Mouse (Mus musculus) stomach, embryonic 16.5 days (tissue): ENCODE data around the gene Ak5. TPM values are rescaled to one million over a fixed set of nuclear protein-coding genes. Genes with fewer than 3 reads are reported as not detected.

ENCODE experiments used
- ATAC-seq: fragments of 200-750 bp; cut with Nextera tagmentation; 2 replicates; pipeline ENCODE4 v1.8.0; 2017; ENCODE audit warnings: moderate number of reproducible peaks, moderate TSS enrichment; ENCODE audit not compliant: insufficient read depth, low FRiP score
- H3K27ac ChIP-seq: fragments of 300-500 bp; sonication (generic); 2 replicates; pipeline ENCODE4 v1.5.1; 2014; ENCODE audit warnings: low read length
- H3K27me3 ChIP-seq: fragments of 300-500 bp; sonication (generic); 2 replicates; pipeline ENCODE4 v1.6.1; 2014; ENCODE audit warnings: low read length, control low read depth, mixed read lengths; ENCODE audit not compliant: control insufficient read depth, insufficient read depth
- H3K36me3 ChIP-seq: fragments of 300-500 bp; sonication (generic); 2 replicates; pipeline ENCODE4 v1.6.1; 2014; ENCODE audit warnings: low read length; ENCODE audit not compliant: control insufficient read depth, insufficient read depth
- H3K4me1 ChIP-seq: fragments of 300-500 bp; sonication (generic); 2 replicates; pipeline ENCODE4 v1.6.1; 2014; ENCODE audit warnings: low read length, control low read depth, mixed read lengths; ENCODE audit not compliant: control insufficient read depth, insufficient read depth
- H3K4me2 ChIP-seq: fragments of 300-500 bp; sonication (generic); 2 replicates; pipeline ENCODE4 v1.6.1; 2014; ENCODE audit warnings: low read depth, low read length, mixed read lengths
- H3K4me3 ChIP-seq: fragments of 300-500 bp; sonication (generic); replicated peaks from 2 replicates; pipeline ENCODE4 v1.5.1; 2014; ENCODE audit warnings: mild to moderate bottlenecking, low read length
- H3K9ac ChIP-seq: fragments of 300-500 bp; sonication (generic); 2 replicates; pipeline ENCODE4 v1.6.1; 2014; ENCODE audit warnings: low read length
- H3K9me3 ChIP-seq: fragments of 300-500 bp; sonication (generic); replicated peaks from 2 replicates; pipeline ENCODE4 v1.6.1; 2016; ENCODE audit warnings: low read length, control low read depth; ENCODE audit not compliant: control insufficient read depth
- WGBS: fragments of 180-500 bp; shearing (Covaris S2); extraction: QIAGEN DNeasy Blood & Tissue Kit; methylation state at CpG from one replicate; pipeline ENCODE4 v1.1.7; 2014; 5-methylcytosine and 5-hydroxymethylcytosine counted together
- polyA plus RNA-seq: library from polyadenylated mRNA; unstranded; fragments of >200 nt; fragmentation: Nextera tagmentation; extraction: Ambion mirVana; gene quantifications from 2 replicates; pipeline ENCODE4 v1.2.1, GENCODE M21; 2015

Gene Ak5
- polyA plus RNA-seq, 1 experiment from 2014 or later, result 2.8 TPM

GRCm38 (mm10) chr3:152442795-152443194, 225.4 kb downstream of the Ak5 start:
- H3K27me3 ChIP-seq, result no peaks in the 10 kb centered on the region
- no peaks in the 10 kb centered on the region for H3K9me3 ChIP-seq
- no peak overlapping the region for H3K27ac ChIP-seq
- H3K4me2 ChIP-seq, result no peak overlapping the region
- ATAC-seq, result no peak
- no peaks in the 10 kb centered on the region for H3K36me3 ChIP-seq
- H3K4me3 ChIP-seq, result no peak overlapping the region
- no peaks in the 10 kb centered on the region for H3K4me1 ChIP-seq
- 90% methylated on average over 4 of the region's 4 CpGs for WGBS
- H3K9ac ChIP-seq, result no peak overlapping the region

- Histone ChIP-seq H3K4me2 (no peak overlapping the region), H3K4me1 (no peaks in the 10 kb centered on the region), H3K4me3 (no peak overlapping the region), H3K9me3 (no peaks in the 10 kb centered on the region), H3K27me3 (no peaks in the 10 kb centered on the region), H3K9ac (no peak overlapping the region), H3K36me3 (no peaks in the 10 kb centered on the region), H3K27ac (no peak overlapping the region)
- WGBS, result 94% methylated on average over 7 of the region's 7 CpGs
- no peak for ATAC-seq
These were observed 230.1 kb downstream of the Ak5 start for GRCm38 (mm10) chr3:152438068-152438467.

- Histone ChIP-seq H3K4me1 (no peaks in the 10 kb centered on the region), H3K4me2 (no peak overlapping the region)
- no peak for ATAC-seq
These were observed 232.6 kb downstream of the Ak5 start for GRCm38 (mm10) chr3:152435590-152435989.

GRCm38 (mm10) chr3:152432677-152433076, 235.5 kb downstream of the Ak5 start:
- no peaks in the 10 kb centered on the region for H3K9me3 ChIP-seq
- no peak overlapping the region for H3K4me3 ChIP-seq
- no peaks in the 10 kb centered on the region for H3K4me1 ChIP-seq
- no peak for ATAC-seq
- no peak overlapping the region for H3K9ac ChIP-seq
- WGBS, result 92% methylated on average over 7 of the region's 7 CpGs
- no peak overlapping the region for H3K27ac ChIP-seq
- H3K36me3 ChIP-seq, result peaks cover 6% of the 10 kb centered on the region; the same call in 1 of the 2 replicates
- H3K4me2 ChIP-seq, result no peak overlapping the region
- H3K27me3 ChIP-seq, result no peaks in the 10 kb centered on the region

More at GRCm38 (mm10) chr3:152435590-152435989, 232.6 kb downstream of the Ak5 start:
- Histone ChIP-seq H3K9me3 (no peaks in the 10 kb centered on the region), H3K4me3 (no peak overlapping the region), H3K27me3 (no peaks in the 10 kb centered on the region), H3K27ac (no peak overlapping the region), H3K36me3 (no peaks in the 10 kb centered on the region), H3K9ac (no peak overlapping the region)

GRCm38 (mm10) chr3:152428925-152429324, 239.2 kb downstream of the Ak5 start:
- no peaks in the 10 kb centered on the region for H3K27me3 ChIP-seq
- no peak overlapping the region for H3K4me2 ChIP-seq
- H3K9me3 ChIP-seq, result no peaks in the 10 kb centered on the region
- 93% methylated on average over 8 of the region's 8 CpGs for WGBS
- no peak for ATAC-seq
- H3K4me1 ChIP-seq, result no peaks in the 10 kb centered on the region
- peaks cover 11% of the 10 kb centered on the region for H3K36me3 ChIP-seq
- H3K27ac ChIP-seq, result no peak overlapping the region
- H3K4me3 ChIP-seq, result no peak overlapping the region
- no peak overlapping the region for H3K9ac ChIP-seq

Other genes with a start within 250 kb of the Ak5 start
- 39.0 and 47.0 TPM in 2 replicates for gene Pigk, start 45.7 kb upstream of the Ak5 start, polyA plus RNA-seq